Mouse (Mus musculus) gonadal fat pad, adult 2 months (tissue): ENCODE results near the gene Prss57. TPM values are rescaled to one million over a fixed set of nuclear protein-coding genes. Genes with fewer than 3 reads are reported as not detected.

Experiments
- DNase-seq: peaks from one replicate; pipeline ENCODE4 v3.0.0-alpha.2; 2012; ENCODE audit warnings: low read depth
- polyA plus RNA-seq: library from polyadenylated mRNA; depleted of rRNA; stranded (reverse); fragments of >200 nt; gene quantifications from 2 replicates; pipeline ENCODE4 v1.2.3, GENCODE M21; 2012; rRNA removed

The Prss57 gene
- polyA plus RNA-seq, result 0.13 and 0.23 TPM in 2 replicates

- no peak for DNase-seq
These were observed at the start of gene Prss57 for GRCm38 (mm10) chr10:79790861-79791260. TSS of gene Prss57 (minus strand) at chr10:79790961.

DNA sequence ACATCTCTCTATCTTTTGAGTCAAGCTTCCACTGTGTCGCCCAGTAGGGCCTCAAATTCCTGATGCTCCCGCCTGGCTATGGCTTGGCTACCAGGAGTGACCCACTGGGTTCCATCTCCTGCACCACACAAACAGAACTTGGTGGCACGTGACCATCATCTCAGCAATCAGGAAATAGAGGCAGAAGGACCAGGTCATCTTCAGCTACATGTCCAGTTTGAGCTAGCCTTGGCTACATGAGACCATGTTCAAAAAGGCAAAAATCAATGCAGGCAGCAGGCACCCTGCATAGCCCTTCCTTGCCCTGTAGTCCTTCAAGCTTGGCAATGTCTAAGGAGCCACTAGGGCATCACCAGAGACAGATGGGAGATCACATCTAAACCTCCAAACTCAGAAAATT lies 49.3 kb upstream of the Prss57 start:
- DNase-seq, result no peak

GRCm38 (mm10) chr10:79838151-79838550 lies 47.4 kb upstream of the Prss57 start:
- no peak for DNase-seq

- DNase-seq, result no peak
These were observed 46.2 kb upstream of the Prss57 start for GRCm38 (mm10) chr10:79836918-79837317.

GRCm38 (mm10) chr10:79834769-79835398 lies 44.1 kb upstream of the Prss57 start:
- no peak for DNase-seq

- DNase-seq, result no peak
These were observed 42.0 kb upstream of the Prss57 start for GRCm38 (mm10) chr10:79832786-79833181.

DNA sequence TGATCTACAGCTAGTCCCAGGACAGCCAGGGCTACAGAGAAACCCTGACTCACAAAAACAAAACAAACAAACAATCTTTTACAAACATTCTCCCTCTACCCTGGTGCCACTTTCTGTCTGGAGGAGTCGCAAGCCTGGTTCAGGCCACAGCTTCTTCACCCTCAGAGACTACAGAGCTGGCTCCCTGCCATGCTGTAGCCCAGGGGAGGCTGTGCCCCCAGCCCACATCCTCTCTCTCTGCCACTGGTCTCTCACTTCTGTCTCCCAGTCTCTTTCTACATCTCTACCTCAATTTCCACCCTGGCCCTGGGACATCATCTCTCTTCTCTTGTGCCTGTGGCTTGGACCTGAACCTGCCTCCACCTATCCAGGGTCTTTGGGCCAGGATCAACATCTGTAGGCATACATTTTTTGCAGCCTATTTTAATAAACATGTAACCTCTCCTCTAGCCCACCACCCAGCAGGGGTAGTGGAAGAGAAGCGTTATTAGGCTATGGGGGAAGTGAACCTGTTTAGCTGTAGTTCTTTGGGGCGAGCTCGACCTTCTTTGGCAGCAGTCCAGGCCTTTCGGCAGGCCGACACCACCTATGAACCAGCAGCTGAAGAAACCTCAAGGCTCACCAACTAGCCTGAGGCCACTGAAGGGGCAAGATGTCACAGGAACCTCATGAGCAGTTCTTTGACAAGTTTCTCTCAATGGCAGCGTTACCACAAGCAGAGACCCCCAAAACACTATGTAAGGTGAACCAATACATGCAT lies 41.4 kb upstream of the Prss57 start:
- DNase-seq, result no peak

- DNase-seq, result no peak
These were observed 40.8 kb upstream of the Prss57 start for GRCm38 (mm10) chr10:79831583-79831982.

DNA sequence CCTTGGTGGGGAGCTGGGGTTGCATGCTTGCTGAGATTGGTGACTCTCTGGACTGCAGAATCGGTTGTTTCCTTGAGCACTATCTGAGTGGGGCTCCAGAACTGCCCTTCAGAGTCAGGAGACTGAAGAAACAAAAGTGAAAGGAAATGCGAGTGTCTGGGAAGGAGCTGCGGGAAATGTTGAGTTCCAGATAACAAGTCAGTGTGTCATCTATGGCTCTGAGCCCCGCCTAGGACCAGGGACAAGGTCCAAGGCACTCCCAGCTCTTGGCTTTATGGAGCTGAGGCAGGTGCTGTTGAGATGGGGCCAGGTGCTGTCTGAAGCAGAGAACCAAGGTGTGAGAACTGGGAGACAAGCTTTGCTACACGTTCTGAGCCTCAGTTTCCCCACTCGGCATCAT lies 33.7 kb upstream of the Prss57 start:
- no peak for DNase-seq

DNA sequence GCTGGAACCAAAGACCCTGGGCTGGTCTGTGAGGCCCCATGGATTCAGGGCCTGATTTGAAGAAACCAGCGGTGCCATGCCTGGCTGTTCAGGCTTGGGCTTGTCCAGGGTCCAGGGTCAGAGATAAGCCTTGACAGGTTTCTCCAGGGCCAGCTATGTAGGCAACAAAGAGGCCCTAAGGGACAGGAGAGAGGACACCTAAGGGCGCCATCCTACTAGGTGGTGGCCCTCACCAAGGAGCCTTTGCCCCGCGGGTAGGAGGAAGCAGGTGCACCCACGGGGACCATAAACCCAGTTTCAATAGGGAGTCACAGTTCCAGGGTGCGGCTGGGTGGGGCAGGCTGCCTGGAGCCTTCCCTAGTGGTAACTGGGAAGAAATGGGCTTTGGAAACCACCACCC lies 32.2 kb upstream of the Prss57 start:
- no peak for DNase-seq

- no peak for DNase-seq
These were observed 31.6 kb upstream of the Prss57 start for GRCm38 (mm10) chr10:79822372-79822771.

- no peak for DNase-seq
These were observed 31.0 kb upstream of the Prss57 start for GRCm38 (mm10) chr10:79821731-79822130.

GRCm38 (mm10) chr10:79820782-79821181 lies 30.0 kb upstream of the Prss57 start, which contains the start of gene Misp:
TSS of gene Misp (plus strand) at chr10:79820989.
- no peak for DNase-seq

GRCm38 (mm10) chr10:79820277-79820676 lies 29.5 kb upstream of the Prss57 start:
- no peak for DNase-seq

DNA sequence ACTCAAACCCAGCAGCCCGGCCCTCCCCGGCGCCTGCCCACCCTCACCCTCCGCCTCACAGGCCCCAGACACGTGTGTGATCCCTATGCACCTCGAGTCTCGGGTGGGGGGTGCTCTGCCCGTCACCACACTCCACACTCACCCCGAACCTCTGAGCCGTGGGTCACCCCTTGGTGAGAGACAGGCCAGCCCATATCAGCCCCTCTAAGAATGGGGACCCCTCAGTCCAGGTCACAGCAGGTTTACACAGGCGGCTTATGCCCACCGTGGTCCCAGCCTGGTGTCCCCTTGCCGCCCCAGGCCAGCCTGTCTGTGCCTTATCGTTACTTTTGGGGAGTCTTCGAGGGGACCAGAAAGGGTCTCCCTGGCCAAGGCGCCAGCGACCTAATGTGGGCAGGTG lies 28.8 kb upstream of the Prss57 start:
- no peak for DNase-seq

- no peak for DNase-seq
These were observed 27.5 kb upstream of the Prss57 start for GRCm38 (mm10) chr10:79818225-79818624.

GRCm38 (mm10) chr10:79817111-79817510 lies 26.4 kb upstream of the Prss57 start:
- no peak for DNase-seq

DNA sequence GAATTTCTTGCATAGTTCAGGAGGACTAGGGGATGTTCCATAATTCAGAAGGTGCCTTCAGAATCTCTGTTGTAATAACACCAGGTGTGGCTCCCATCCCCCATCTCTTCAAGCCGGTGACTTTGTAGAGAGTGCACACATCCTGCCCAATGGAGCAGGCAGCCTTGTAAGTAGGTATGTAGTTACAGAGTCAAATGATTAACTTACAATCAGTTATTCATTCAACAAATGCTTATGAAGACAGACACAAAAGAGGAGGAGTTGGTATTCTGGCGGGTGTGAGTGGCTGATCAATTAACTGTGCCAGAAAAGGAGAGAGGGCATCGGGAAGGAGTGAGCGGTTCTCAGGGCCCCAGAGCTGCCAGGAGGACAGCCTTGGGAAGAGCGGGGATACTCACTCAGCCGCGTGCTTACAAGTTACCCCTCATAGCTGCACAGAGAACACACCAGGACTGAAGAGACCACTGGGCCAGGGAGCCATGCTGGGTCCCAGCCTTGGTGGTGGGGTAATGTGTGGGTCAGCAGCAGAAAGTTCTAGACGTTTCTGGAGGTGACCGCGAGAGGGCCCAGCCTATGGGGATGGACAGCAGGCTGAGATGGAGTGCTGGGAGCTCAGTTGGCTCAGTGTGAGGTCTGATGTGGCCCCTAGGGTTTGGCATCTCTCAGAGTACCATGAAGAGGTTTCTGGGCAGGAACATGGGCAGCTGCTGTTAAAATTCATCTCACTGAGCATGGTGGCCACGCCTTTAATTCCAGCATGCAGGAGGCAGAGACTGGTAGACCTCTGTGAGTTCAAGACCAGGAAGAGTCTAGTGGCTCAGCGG lies 25.1 kb upstream of the Prss57 start:
- DNase-seq, result no peak

GRCm38 (mm10) chr10:79814271-79814842 lies 23.6 kb upstream of the Prss57 start:
- no peak for DNase-seq

DNA sequence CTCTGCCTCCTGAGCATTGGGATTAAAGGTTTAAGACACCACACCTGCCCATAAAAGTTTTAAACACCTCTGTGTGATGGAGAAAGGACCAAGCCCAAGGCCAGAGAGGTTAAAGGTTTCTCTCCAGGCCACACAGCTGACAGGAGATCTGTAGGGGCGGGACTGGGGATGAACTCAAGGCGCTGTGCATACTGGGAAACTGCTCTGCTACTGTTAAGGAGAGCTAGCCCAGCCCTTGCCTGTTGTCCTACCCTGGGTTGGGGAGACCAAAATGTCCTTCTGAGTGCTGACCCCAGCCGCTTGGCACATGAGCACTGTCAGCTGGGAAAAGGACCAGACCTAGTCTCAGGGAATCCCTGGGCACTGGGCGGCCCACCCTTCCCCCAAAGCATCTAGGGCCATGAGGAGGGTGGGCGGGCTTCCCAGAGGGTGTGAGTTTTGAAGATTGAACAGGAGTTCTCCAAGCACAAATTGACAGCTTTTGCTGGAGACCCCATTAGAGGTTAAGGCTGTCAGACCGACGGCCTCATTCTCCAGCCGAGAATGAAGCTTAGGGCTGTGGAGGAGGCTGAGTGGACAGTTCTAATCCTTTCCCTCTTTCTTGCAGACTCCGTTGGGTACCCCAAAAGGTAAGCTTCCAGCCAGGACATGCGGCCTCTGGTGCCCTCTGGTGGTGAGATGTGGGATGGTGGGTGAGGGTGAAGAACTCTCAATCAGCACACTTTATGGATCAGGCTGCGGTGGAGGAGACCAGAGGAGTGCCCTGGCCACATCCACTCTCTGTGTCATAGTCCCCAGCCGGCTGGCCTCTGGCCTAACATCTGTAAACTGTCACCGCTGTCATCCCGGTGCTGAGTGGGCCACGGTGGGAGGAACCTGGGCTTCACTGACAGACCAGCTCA lies 21.2 kb upstream of the Prss57 start:
- no peak for DNase-seq

DNA sequence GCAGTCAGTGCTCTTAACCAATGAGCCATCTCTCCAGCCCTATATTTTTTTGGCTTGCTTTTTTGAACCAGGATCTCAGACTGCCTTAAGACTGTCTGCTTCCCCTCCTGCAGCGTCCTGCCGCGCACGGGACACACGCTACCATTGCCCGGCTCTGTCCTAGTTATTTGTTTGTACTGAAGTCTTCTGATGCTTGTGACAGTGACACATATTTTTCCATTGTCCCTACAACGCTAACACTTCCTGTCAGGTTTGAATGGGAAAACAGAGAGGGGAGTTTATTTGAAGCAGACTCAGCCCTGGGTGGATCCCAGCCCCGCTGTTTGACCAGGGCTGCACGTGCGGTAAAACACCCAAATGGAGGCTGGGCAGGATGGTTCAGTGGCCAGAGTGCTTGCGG lies 18.0 kb upstream of the Prss57 start:
- no peak for DNase-seq
